Mouse (Mus musculus) retina, postnatal 7 days (tissue): Measurements from ENCODE around the gene Vmac.

Source experiments
- DNase-seq: peaks from one replicate; pipeline ENCODE4 v3.0.0-alpha.2; 2012; ENCODE audit warnings: low read depth, low spot score

Vmac gene

DNA sequence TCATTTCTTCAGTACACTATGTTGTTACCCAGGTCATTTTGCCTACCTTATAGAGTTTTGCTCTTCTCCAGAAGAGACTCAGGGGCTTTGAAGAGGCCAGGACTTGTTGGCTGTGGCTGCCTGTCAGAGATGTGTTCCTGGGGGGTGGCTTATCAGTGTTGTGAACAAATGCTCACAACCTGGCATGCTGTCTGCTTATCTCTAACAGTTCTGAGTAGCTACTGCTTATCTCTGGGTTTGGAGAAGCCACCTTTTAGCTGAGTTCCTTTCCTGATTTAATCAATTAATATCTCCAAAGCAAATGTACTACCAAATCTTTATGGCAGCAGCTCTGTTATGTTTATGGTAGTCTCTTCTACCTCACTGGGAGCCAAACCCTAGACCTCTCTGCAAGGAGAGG is 29.8 kb downstream of the Vmac start:
- no peak for DNase-seq

DNA sequence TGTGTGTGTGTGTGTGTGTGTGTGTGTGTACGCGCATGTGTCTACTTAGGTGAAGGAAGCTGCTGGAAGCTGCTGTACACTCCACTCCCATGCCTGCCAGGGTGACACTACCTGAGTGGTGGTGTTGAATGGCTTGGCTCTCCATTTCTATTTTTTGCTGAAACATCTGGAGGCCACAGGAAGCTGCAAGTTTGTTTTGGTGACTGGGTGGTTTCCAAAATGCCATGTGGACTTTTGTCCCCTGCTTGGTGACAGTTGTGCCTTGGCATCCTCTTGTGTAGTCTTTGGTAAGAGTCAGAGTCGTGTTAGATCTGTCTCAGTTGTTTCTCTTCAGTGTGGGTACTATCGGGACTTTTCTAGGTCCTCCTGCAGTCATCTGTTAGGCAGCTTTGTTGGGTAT is 31.0 kb downstream of the Vmac start:
- no peak for DNase-seq

DNA sequence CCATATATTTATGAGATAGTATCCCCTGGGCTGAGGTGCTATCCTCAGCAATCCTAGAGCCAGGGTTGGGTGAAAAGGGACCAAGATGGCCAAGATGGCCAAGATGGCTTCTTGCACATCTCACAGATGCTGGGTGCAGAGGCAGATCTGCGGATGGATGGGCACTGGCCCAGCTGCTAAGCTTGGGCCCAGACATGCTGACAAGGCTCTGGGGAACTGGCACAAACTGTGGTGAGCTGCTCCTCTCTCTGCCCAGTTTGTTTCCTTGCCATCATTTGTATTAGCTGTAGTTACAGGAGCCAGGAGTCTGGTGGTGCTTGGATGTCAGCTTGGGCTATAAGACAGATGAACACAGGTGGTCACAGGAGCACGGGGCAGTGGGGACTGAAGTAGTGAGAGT is 33.2 kb downstream of the Vmac start:
- no peak for DNase-seq

DNA sequence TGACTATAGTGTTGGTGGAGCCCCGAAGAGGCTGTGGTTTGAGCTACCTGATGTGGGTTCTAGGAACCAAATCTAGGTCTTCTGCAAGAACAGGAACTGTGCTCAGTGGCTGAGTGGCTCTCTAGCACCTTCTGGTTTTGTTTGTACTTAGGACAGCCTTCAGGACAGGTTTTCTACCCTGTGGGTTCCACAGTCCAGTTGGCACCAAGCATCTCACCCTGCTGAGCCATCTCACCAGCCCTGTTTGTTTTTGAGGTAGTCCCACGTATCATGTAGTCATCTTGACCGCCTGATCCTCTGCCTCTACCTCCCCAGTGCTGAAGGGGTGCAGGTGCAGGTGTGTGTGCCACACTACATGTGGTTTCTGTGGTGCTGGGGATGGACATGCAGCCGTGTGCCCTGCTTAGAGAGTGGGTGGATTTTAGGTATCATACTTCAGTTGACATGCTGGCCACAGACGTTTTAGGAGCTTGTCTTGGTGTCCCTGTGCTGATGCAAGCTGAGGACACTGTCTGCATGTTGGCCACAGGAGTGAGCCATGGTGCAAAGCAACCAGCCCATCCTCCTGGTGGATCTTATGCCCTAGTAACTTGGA is 34.2 kb downstream of the Vmac start:
- DNase-seq, result no peak

DNA sequence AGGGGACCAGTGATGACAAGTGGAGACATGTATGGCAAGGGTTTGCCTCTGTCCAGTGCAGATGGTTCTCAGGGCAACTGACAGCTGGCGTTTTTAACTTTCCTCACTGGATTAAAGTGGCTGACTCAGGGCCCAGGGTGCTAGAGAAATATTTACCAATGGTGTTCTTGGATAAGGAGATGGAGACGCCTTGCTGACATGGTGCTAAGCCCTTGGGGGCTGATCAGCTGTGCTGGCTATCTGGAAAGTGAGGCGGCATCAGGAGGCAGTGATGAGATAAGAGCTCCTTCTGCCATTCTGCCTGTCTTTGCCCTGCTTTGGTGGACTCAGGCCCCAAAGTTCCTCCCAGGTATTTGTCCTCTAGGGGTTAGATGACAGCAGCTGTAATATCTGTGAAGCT is 34.9 kb downstream of the Vmac start:
- DNase-seq, result no peak

DNA sequence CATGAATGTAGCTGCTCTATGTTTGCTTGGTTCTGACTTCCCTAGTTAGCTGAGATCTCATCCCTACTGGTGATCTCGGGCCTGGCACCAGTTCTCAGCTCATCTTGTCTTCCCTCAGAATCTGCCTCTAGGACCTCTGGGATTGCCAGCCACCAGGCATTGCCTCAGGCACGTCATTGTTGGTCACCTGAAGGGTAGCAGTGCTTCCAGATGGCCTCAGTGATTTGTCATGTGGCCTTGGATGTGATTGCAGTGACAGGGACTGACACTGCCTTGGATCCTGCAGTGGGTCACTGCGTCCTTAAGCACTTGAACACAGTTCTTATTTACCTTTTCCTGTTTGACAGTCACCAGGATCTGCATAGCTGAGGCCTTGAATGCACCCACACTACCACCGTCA is 36.0 kb downstream of the Vmac start:
- no peak for DNase-seq

DNA sequence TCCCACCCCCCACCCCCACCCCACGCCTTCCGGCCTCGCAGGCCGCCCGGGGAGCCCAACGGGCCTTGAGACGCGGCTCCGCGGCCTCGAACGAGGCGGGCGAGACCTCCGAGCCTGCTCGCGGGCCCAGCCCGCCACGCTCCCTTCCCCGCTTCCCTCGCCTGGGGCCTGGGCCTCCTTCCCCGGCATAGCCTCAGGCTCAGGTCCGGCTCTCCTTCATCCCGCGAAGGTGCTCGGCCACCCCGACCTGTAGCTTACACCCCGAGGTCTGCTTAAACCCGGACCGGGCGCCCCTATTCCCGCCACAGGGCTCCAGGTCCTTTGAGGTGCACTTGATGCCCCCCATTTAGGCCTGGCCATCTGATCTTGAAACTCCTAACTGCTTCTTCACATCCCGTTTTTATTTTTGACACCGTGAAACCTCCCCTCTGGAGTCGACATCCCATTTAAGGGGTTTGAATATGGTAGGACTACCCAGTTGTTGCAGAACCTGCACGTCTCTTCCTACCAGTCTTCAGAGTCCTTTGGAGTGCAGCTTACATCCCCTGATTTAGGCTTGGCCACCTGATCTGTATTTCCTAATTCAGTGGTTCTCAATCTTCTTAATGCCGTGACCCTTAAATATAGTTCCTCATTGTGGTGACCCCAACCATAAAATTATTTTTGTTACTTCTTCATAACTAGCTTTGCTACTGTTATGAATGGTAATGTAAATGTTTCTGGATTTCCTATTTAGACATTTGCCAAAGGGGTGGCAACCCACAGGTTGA is 44.0 kb downstream of the Vmac start:
- DNase-seq, result no peak

DNA sequence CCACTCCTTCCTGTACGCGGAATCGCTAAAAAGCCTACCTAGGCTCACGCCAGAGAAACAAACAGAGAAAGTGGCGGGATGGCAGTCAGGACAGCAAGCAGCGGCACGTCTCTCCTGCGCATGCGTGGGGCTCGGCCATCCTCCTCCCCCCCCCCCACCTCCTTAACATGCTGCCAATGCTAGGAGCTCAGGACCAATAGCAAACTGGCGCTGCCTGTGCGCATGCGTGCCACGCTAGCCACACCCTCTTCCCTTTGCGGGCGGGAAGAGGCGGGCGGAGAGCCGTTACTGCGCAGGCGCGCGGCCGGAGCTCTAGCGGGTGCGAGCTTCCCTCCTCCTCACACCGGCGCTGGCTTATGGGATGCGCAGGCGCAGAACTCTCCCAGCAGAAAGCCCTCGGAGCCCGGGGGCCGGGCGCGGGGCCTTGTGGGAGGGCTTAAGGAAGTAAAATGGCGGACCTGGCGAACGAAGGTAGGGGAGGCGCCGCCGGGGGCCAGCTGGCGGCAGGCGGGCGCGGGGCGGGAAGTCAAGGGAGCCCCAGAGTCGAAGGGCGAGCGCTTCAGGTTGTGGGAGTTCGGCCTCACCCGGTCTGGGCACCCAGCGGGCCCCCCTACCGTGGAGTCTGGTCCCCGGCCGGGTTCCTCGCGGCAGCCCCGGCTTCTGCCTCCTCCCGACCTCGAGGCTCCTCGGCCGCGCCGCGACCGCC is 44.7 kb downstream of the Vmac start, which contains the start of gene Ranbp3:
TSS of gene Ranbp3 (plus strand) at position 354 of the 706 bp plus-strand sequence.
- peak; percentile 99 for DNase-seq

DNA sequence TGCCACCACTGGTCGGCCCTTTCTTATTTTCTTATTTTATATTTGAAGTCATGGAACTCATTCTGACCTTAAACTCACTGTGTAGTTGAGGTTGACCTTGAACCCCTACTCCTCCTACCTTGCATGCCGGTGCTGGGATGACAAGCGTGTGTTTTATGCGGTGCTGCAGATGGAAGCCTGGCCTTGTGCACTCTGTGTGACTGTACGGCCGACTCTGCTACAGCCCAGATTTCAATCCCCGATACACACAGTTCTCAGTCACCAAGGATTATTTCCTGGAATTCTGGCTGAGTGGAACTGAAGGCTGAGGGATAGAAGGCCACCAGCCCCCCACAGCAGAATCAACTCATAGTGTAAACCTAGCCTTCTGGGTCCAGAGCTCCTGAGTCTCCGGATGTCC is 48.1 kb downstream of the Vmac start:
- no peak for DNase-seq

DNA sequence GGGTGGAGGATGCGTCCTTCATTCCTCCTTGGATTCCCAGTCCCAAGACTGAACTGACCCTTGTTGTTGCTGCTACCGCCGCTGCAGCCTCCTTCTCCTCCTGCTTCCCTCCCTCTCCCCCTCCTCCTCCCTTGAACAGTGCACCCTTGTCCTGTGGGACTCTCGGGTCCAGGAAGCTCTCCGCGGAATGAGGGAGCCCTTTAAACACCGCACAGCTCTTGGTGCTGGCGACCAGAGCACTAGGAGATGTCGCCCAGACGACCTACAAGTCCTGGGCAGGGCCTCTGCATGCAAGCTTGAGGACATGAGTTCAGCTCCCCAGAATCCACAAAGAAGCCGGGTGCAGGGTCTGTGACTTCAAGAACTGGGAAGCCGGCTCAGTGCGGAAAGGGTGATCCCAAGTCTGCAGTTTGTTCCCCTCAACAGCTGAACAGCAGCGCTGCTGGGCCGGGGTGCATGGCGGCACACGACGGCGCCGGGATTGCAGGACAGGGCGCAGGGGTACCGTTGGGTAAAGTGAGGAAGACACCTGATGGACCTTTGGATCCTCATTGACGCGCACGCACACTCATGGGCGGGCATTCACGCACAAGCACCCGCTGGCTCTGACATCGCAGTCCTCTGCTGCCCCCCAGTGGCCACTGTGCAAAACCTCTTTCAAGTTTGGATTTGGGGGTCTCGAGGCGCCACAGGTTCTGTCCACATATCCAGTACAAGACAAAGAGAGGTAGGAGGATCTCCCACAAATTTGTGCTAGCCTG is 49.3 kb downstream of the Vmac start:
- peak; percentile 71 for DNase-seq

DNA sequence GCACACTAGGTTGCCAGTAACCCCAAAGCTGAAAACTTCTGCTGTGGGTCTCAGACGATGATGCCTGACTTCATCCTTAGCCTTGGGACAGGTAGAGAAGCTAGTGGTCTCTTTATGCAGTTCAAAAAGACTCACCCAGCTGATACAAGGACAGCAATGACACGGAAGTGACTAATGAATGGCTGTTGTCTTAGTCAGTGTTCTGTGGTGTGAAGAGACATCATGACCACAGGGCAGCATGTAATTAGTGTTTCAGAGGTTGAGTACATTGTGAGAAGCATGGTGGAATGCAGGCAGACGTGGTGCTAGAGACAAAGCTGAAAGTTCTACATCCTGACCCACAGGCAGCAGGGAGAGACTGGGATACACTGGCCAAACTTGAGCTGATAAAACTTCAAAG is 50.2 kb downstream of the Vmac start:
- no peak for DNase-seq

DNA sequence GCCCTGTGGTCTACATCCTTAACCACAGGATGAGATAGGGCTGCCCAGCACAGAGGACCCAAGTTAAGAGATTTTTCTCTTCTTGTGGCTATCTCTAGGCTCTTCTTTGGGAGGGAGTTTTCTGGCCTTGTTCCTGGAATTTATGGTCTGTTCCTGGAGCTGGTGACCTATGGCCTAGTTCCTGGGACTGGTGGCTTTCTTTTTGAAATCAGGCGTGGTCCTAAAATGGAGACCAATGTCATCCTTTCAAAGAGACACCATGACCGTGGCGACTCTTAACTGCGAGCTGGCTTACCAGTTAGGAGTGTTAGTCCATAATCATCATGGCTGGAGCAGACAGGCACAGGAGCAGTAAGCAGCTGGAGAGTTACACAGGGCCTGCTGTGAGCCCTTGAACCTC is 51.4 kb downstream of the Vmac start:
- DNase-seq, result no peak

DNA sequence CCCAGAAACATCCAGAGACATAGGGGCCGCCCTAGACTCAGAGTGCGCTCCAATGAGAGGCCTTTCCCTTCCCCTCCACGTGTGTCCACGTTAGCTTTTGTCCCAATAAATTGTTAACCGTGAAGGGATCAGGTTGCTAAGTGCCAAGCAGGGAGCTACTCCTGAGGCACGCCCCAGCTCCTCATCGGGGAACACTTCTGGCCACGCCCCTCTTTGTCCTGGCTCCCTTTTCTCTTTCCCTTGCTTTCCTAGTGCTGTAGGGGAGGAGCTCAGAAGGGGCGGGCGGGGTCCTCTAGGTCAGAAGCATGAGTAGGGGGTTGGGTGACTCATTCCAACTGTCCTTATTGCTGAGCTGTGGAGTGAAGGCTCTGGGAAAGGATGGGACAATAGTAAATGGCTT is 53.5 kb downstream of the Vmac start:
- no peak for DNase-seq
